27 mouse cellular contexts compared by ENCODE assay signal in genomic region chr15:95897653-95898052, GRCm38 (mm10).
DNase-seq lines count a peak whose midpoint lies in the region; ATAC-seq lines count a peak whose summit lies in the region.
"Had no signal": no experiment of that assay in that cellular context is flagged by ENCODE, and none has a peak within 500 bp of the region (broad histone marks: within the 10 kb centered on the region; RNA-seq: fewer than 3 reads in every experiment).

No protein-coding gene starts in this region.

- no peak overlapping the region for H3K4me2 ChIP-seq in liver, embryonic 12.5 days
- H3K4me2 ChIP-seq: embryonic facial prominence, embryonic 13.5 days; embryonic facial prominence, embryonic 15.5 days; forebrain, embryonic 12.5 days had no signal

- peak; percentile 11 for DNase-seq in heart, adult 11 months
- no peak for DNase-seq in heart, postnatal 36 days
- no peak for DNase-seq in liver
- no peak for DNase-seq in embryo, embryonic 10.5 days (ENCODE audit: low spot score)
- DNase-seq: adrenal gland, adult 8-10 months; adrenal gland, postnatal 14 days; adrenal gland, postnatal 36 days; B cell, adult 2 months; cerebellum, adult 11-12 months; cerebellum, adult 2 months; cerebellum, adult 9-10 months; cerebellum, postnatal 10 days; cerebellum, postnatal 25 days; embryo, embryonic 11 days had no signal

- WGBS in liver, embryonic 12.5 days (ENCODE audit: insufficient replicate concordance): 82% methylated on average over 12 of the region's 12 CpGs

- peaks cover 8% of the 10 kb centered on the region; the same call in 1 of the 2 replicates for H3K36me3 ChIP-seq in liver, embryonic 12.5 days
- H3K36me3 ChIP-seq: G1E had no signal

- no peaks in the 10 kb centered on the region for H3K9me3 ChIP-seq in liver, embryonic 12.5 days (replicated peaks)
- H3K9me3 ChIP-seq: embryonic facial prominence, embryonic 13.5 days; embryonic facial prominence, embryonic 15.5 days; forebrain, embryonic 10.5 days; forebrain, embryonic 12.5 days had no signal

- no peak for ATAC-seq in liver, embryonic 12.5 days
- ATAC-seq: activated CD4-positive, CD25-positive, alpha-beta regulatory T cell, adult 4 months; CD4-positive, CD25-positive, alpha-beta regulatory T cell, adult 4 months; forebrain, embryonic 14.5 days; forebrain, embryonic 16.5 days; Patski had no signal

- H3K4me1 ChIP-seq in liver, embryonic 12.5 days: peaks cover 40% of the 10 kb centered on the region

- no peaks in the 10 kb centered on the region for H3K27me3 ChIP-seq in liver, embryonic 12.5 days (replicated peaks)
- H3K27me3 ChIP-seq: CH12.LX; embryonic facial prominence, embryonic 13.5 days; embryonic facial prominence, embryonic 15.5 days; forebrain, embryonic 12.5 days; Patski had no signal

- H3K4me3 ChIP-seq in liver, embryonic 12.5 days: no peak overlapping the region
- H3K4me3 ChIP-seq: embryonic facial prominence, embryonic 13.5 days; embryonic facial prominence, embryonic 15.5 days; erythroblast, embryonic 14.5 days; forebrain, embryonic 10.5 days; forebrain, embryonic 12.5 days had no signal

- intact Hi-C loops in heart, postnatal 36 days (cut with DNase I): no loop called here

- no peak overlapping the region for H3K9ac ChIP-seq in liver, embryonic 12.5 days
- H3K9ac ChIP-seq: embryonic facial prominence, embryonic 13.5 days; embryonic facial prominence, embryonic 15.5 days; forebrain, embryonic 12.5 days had no signal

- H3K27ac ChIP-seq in liver, embryonic 12.5 days: peak overlapping the region; percentile 22; the same call in 1 of the 2 replicates
- H3K27ac ChIP-seq: embryonic facial prominence, embryonic 13.5 days; embryonic facial prominence, embryonic 15.5 days; forebrain, embryonic 10.5 days; forebrain, embryonic 12.5 days had no signal
